Mouse (Mus musculus): Measurements from ENCODE around the gene Slit1.

Gene Slit1

GRCm38 (mm10) chr19:41743396-41743795 is at the start of gene Slit1:
Gene Slit1 (minus strand): TSS chr19:41743665.
- WGBS, result 2% methylated on average over 44 of the region's 44 CpGs

- 87% methylated on average over 1 of the region's 1 CpGs for WGBS
Measured at GRCm38 (mm10) chr19:41792934-41793486, 49.5 kb upstream of the Slit1 start.

GRCm38 (mm10) chr19:41791384-41791783 is 47.9 kb upstream of the Slit1 start:
- 94% methylated on average over 2 of the region's 2 CpGs for WGBS

- 72% methylated on average over 10 of the region's 10 CpGs for WGBS
Measured at GRCm38 (mm10) chr19:41789110-41789961, 45.9 kb upstream of the Slit1 start.

- 98% methylated on average over 1 of the region's 1 CpGs for WGBS
Measured at GRCm38 (mm10) chr19:41786896-41787295, 43.4 kb upstream of the Slit1 start.

- WGBS, result 81% methylated on average over 6 of the region's 6 CpGs
Measured at GRCm38 (mm10) chr19:41777514-41777913, 34.0 kb upstream of the Slit1 start.

- 94% methylated on average over 7 of the region's 7 CpGs for WGBS
Measured at GRCm38 (mm10) chr19:41768711-41769110, 25.2 kb upstream of the Slit1 start.

- 96% methylated on average over 5 of the region's 5 CpGs for WGBS
Measured at GRCm38 (mm10) chr19:41766628-41767027, 23.2 kb upstream of the Slit1 start.

- 28% methylated on average over 12 of the region's 12 CpGs for WGBS
Measured at GRCm38 (mm10) chr19:41763870-41764660, 20.6 kb upstream of the Slit1 start.

GRCm38 (mm10) chr19:41761529-41761928 is 18.1 kb upstream of the Slit1 start:
- WGBS, result 70% methylated on average over 9 of the region's 9 CpGs

GRCm38 (mm10) chr19:41759765-41760164 is 16.3 kb upstream of the Slit1 start:
- 86% methylated on average over 6 of the region's 6 CpGs for WGBS

- WGBS, result 66% methylated on average over 5 of the region's 5 CpGs
Measured at GRCm38 (mm10) chr19:41759270-41759669, 15.8 kb upstream of the Slit1 start.

GRCm38 (mm10) chr19:41754760-41755159 is 11.3 kb upstream of the Slit1 start:
- 58% methylated on average over 15 of the region's 15 CpGs for WGBS

- 90% methylated on average over 11 of the region's 11 CpGs for WGBS
Measured at GRCm38 (mm10) chr19:41751906-41752305, 8.4 kb upstream of the Slit1 start.

- 87% methylated on average over 14 of the region's 14 CpGs for WGBS
Measured at GRCm38 (mm10) chr19:41747436-41747835, 4.0 kb upstream of the Slit1 start.

- WGBS, result 49% methylated on average over 15 of the region's 15 CpGs
Measured at GRCm38 (mm10) chr19:41745941-41746557, 2.6 kb upstream of the Slit1 start.

- WGBS, result 59% methylated on average over 4 of the region's 4 CpGs
Measured at GRCm38 (mm10) chr19:41738896-41739295, 4.6 kb downstream of the Slit1 start.

- WGBS, result 25% methylated on average over 14 of the region's 14 CpGs
Measured at GRCm38 (mm10) chr19:41738429-41738805, 5.0 kb downstream of the Slit1 start.

- 20% methylated on average over 18 of the region's 18 CpGs for whole genome bisulfite sequencing
Measured at GRCm38 (mm10) chr19:41737657-41738428, 5.6 kb downstream of the Slit1 start.

GRCm38 (mm10) chr19:41734685-41735084 is 8.8 kb downstream of the Slit1 start:
- 40% methylated on average over 10 of the region's 10 CpGs for WGBS

GRCm38 (mm10) chr19:41725491-41725890 is 18.0 kb downstream of the Slit1 start:
- WGBS, result 64% methylated on average over 2 of the region's 2 CpGs
